Mouse (Mus musculus) cerebellum, adult 2 months (tissue): ENCODE results near the gene Tanc1.

Source experiments
- CTCF ChIP-seq: fragments of 200-500 bp; IDR thresholded peaks from 2 replicates; pipeline ENCODE4 v1.5.1; 2011; ENCODE audit warnings: low read depth, mild to moderate bottlenecking, control low read depth, low read length, moderate library complexity, borderline replicate concordance; ENCODE audit not compliant: insufficient read depth
- POLR2A ChIP-seq: fragments of 200-500 bp; IDR thresholded peaks from 2 replicates; pipeline ENCODE4 v1.6.1; 2011; ENCODE audit warnings: low read length, control low read depth, borderline replicate concordance; ENCODE audit not compliant: insufficient read depth

DNA sequence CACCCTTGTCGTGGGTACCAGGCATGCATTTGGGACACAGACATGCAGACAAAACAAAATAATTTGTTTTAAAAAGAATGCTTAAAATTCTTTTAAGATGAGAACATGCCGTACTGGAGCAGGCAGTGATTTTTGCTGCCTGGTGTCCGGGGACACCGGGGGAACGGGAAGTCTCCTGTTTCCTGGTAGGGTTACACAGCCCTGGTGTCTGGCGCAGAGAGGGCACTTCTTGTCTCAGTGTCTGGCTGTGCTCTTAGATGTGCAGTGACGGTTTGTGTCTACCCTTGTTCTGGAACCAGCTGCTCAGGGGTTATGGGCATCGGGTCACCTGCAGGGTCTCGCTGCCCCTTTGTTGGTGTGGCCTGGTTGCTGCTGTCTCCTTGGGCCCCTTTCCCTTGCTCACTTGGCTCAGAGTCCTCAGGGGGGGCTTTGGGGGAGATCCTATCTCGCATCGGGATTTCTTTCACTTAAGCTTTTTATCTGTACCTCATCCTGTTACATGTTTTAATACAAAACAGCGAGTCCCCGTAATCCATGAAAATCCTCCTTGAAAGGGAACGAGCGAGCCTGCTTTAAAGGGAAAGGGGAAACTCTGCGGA is 187.2 kb downstream of the Tanc1 start:
- TF ChIP-seq CTCF, result no peak
- no peak for TF ChIP-seq POLR2A
